Mouse (Mus musculus) neural tube, embryonic 14.5 days (tissue): ENCODE data around the gene Gpr179. TPM values are rescaled to one million over a fixed set of nuclear protein-coding genes. Genes with fewer than 3 reads are reported as not detected.

Experiments
- ATAC-seq: fragments of 200-750 bp; cut with Nextera tagmentation; 2 replicates; pipeline ENCODE4 v1.8.0; 2017; ENCODE audit warnings: low read depth, mild to moderate bottlenecking, moderate TSS enrichment, moderate library complexity
- H3K27ac ChIP-seq: fragments of 300-500 bp; sonication (generic); 2 replicates; pipeline ENCODE4 v1.5.1; 2014; ENCODE audit warnings: low read depth, mild to moderate bottlenecking, control low read depth, low read length, moderate library complexity, mixed read lengths
- H3K27me3 ChIP-seq: fragments of 300-500 bp; sonication (generic); 2 replicates; pipeline ENCODE4 v1.6.1; 2014; ENCODE audit warnings: low read length; ENCODE audit not compliant: control insufficient read depth, insufficient read depth
- H3K36me3 ChIP-seq: fragments of 300-500 bp; sonication (generic); 2 replicates; pipeline ENCODE4 v1.6.1; 2014; ENCODE audit warnings: low read length, mixed read lengths; ENCODE audit not compliant: control insufficient read depth, insufficient read depth
- H3K4me1 ChIP-seq: fragments of 300-500 bp; sonication (generic); 2 replicates; pipeline ENCODE4 v1.6.1; 2014; ENCODE audit warnings: low read length; ENCODE audit not compliant: control insufficient read depth, insufficient read depth
- H3K4me2 ChIP-seq: fragments of 300-500 bp; sonication (generic); 2 replicates; pipeline ENCODE4 v1.6.1; 2014; ENCODE audit warnings: mild to moderate bottlenecking, low read depth, low read length, control low read depth
- H3K4me3 ChIP-seq: fragments of 300-500 bp; sonication (generic); 2 replicates; pipeline ENCODE4 v1.5.1; 2014; ENCODE audit warnings: low read depth, low read length, control low read depth, mixed read lengths
- H3K9ac ChIP-seq: fragments of 300-500 bp; sonication (generic); replicated peaks from 2 replicates; pipeline ENCODE4 v1.6.1; 2014; ENCODE audit warnings: low read depth, mild to moderate bottlenecking, control low read depth, low read length, mixed read lengths
- H3K9me3 ChIP-seq: fragments of 300-500 bp; sonication (generic); 2 replicates; pipeline ENCODE4 v1.6.1; 2016; ENCODE audit warnings: low read length; ENCODE audit not compliant: control insufficient read depth
- WGBS: fragments of 180-500 bp; shearing (Covaris S2); extraction: QIAGEN DNeasy Blood & Tissue Kit; methylation state at CpG from one replicate; pipeline ENCODE4 v1.1.7; 2014; 5-methylcytosine and 5-hydroxymethylcytosine counted together
- polyA plus RNA-seq: library from polyadenylated mRNA; unstranded; fragments of >200 nt; fragmentation: Nextera tagmentation; extraction: Ambion mirVana; gene quantifications from 2 replicates; pipeline ENCODE4 v1.2.1, GENCODE M21; 2014

Gene Gpr179
- 0.49 and 0.71 TPM in 2 replicates for polyA plus RNA-seq

- Histone ChIP-seq H3K4me1 (peaks cover 24% of the 10 kb centered on the region; the same call in 1 of the 2 replicates), H3K27me3 (no peaks in the 10 kb centered on the region), H3K9me3 (no peaks in the 10 kb centered on the region), H3K4me3 (no peak within 1 kb of the TSS), H3K27ac (peak within 1 kb of the TSS; percentile 30; the same call in 1 of the 2 replicates), H3K36me3 (no peaks in the 10 kb centered on the region), H3K4me2 (no peak within 1 kb of the TSS), H3K9ac (no peak within 1 kb of the TSS)
- WGBS = 52% methylated on average over 3 of the region's 3 CpGs
- 0 out of 2 replicates have a peak, but pooled peaks have one; percentile 38 for ATAC-seq
These were observed at the start of gene Gpr179 for GRCm38 (mm10) chr11:97352027-97352684. Gene Gpr179 (minus strand): TSS chr11:97352077.

GRCm38 (mm10) chr11:97401082-97401481 is 49.2 kb upstream of the Gpr179 start:
- Histone ChIP-seq H3K9ac (peak overlapping the region; percentile 39; the same call in 1 of the 2 replicates), H3K36me3 (no peaks in the 10 kb centered on the region), H3K9me3 (no peaks in the 10 kb centered on the region), H3K27ac (no peak overlapping the region; the same call in 1 of the 2 replicates), H3K4me3 (no peak overlapping the region), H3K27me3 (no peaks in the 10 kb centered on the region), H3K4me1 (peaks cover 15% of the 10 kb centered on the region), H3K4me2 (peak overlapping the region; percentile 61; the same call in 1 of the 2 replicates)
- 16% methylated on average over 5 of the region's 6 CpGs for WGBS
- 0 out of 2 replicates have a peak, but pooled peaks have one; percentile 22 for ATAC-seq

- Histone ChIP-seq H3K4me2 (peak overlapping the region; percentile 61), H3K9me3 (no peaks in the 10 kb centered on the region), H3K27ac (no peak overlapping the region), H3K4me1 (peaks cover 7% of the 10 kb centered on the region), H3K36me3 (peaks cover 5% of the 10 kb centered on the region; the same call in 1 of the 2 replicates), H3K4me3 (0 out of 2 replicates have a peak overlapping the region, but pooled peaks have one; percentile 22), H3K9ac (peak overlapping the region; percentile 39; the same call in 1 of the 2 replicates), H3K27me3 (no peaks in the 10 kb centered on the region)
- peak; percentile 39 for ATAC-seq
- 4% methylated on average over 23 of the region's 23 CpGs for WGBS
These were observed 48.3 kb upstream of the Gpr179 start for GRCm38 (mm10) chr11:97399958-97400710.

GRCm38 (mm10) chr11:97398506-97398905 is 46.6 kb upstream of the Gpr179 start:
- WGBS = 89% methylated on average over 2 of the region's 2 CpGs
- ATAC-seq = no peak
- H3K27me3 ChIP-seq = no peaks in the 10 kb centered on the region

GRCm38 (mm10) chr11:97394146-97394545 is 42.3 kb upstream of the Gpr179 start:
- peaks cover 45% of the 10 kb centered on the region for H3K36me3 ChIP-seq
- no peaks in the 10 kb centered on the region for H3K27me3 ChIP-seq
- WGBS = 94% methylated on average over 11 of the region's 11 CpGs
- H3K27ac ChIP-seq = no peak overlapping the region
- no peak for ATAC-seq
- no peak overlapping the region for H3K9ac ChIP-seq
- H3K4me2 ChIP-seq = no peak overlapping the region
- no peak overlapping the region for H3K4me3 ChIP-seq
- no peaks in the 10 kb centered on the region for H3K4me1 ChIP-seq
- H3K9me3 ChIP-seq = no peaks in the 10 kb centered on the region

More at GRCm38 (mm10) chr11:97398506-97398905, 46.6 kb upstream of the Gpr179 start:
- H3K4me1 ChIP-seq = peaks cover 4% of the 10 kb centered on the region; the same call in 1 of the 2 replicates
- no peaks in the 10 kb centered on the region for H3K9me3 ChIP-seq
- H3K4me2 ChIP-seq = no peak overlapping the region
- H3K36me3 ChIP-seq = peaks cover 19% of the 10 kb centered on the region; the same call in 1 of the 2 replicates
- no peak overlapping the region for H3K9ac ChIP-seq
- H3K27ac ChIP-seq = no peak overlapping the region
- H3K4me3 ChIP-seq = no peak overlapping the region

- Histone ChIP-seq H3K27me3 (no peaks in the 10 kb centered on the region), H3K9me3 (no peaks in the 10 kb centered on the region), H3K9ac (no peak overlapping the region), H3K4me1 (no peaks in the 10 kb centered on the region), H3K4me3 (no peak overlapping the region), H3K4me2 (no peak overlapping the region), H3K36me3 (peaks cover 50% of the 10 kb centered on the region), H3K27ac (no peak overlapping the region)
- no peak for ATAC-seq
- WGBS = 82% methylated on average over 11 of the region's 11 CpGs
These were observed 41.8 kb upstream of the Gpr179 start for GRCm38 (mm10) chr11:97393658-97394057.

- Histone ChIP-seq H3K27me3 (no peaks in the 10 kb centered on the region), H3K9ac (no peak overlapping the region), H3K4me3 (no peak overlapping the region), H3K36me3 (peaks cover 39% of the 10 kb centered on the region), H3K27ac (no peak overlapping the region), H3K4me1 (no peaks in the 10 kb centered on the region), H3K9me3 (no peaks in the 10 kb centered on the region), H3K4me2 (no peak overlapping the region)
- ATAC-seq = no peak
- WGBS = 90% methylated on average over 8 of the region's 8 CpGs
These were observed 37.2 kb upstream of the Gpr179 start for GRCm38 (mm10) chr11:97389127-97389526.

- no peaks in the 10 kb centered on the region for H3K27me3 ChIP-seq
- no peaks in the 10 kb centered on the region for H3K9me3 ChIP-seq
- no peak overlapping the region for H3K4me2 ChIP-seq
- ATAC-seq = no peak
- no peak overlapping the region for H3K27ac ChIP-seq
- H3K36me3 ChIP-seq = peaks cover 40% of the 10 kb centered on the region
- H3K4me3 ChIP-seq = no peak overlapping the region
- H3K9ac ChIP-seq = no peak overlapping the region
- WGBS = 93% methylated on average over 2 of the region's 2 CpGs
- no peaks in the 10 kb centered on the region for H3K4me1 ChIP-seq
These were observed 35.9 kb upstream of the Gpr179 start for GRCm38 (mm10) chr11:97387811-97388210.

- Histone ChIP-seq H3K4me2 (no peak overlapping the region), H3K9me3 (no peaks in the 10 kb centered on the region), H3K36me3 (peaks cover 24% of the 10 kb centered on the region), H3K4me1 (no peaks in the 10 kb centered on the region), H3K27ac (no peak overlapping the region), H3K27me3 (no peaks in the 10 kb centered on the region), H3K4me3 (no peak overlapping the region), H3K9ac (no peak overlapping the region)
- WGBS = 66% methylated on average over 2 of the region's 2 CpGs
- ATAC-seq = no peak
These were observed 31.9 kb upstream of the Gpr179 start for GRCm38 (mm10) chr11:97383764-97384163.
